Mouse (Mus musculus): ENCODE data around the gene Pgs1. TPM values are rescaled to one million over a fixed set of nuclear protein-coding genes. Genes with fewer than 3 reads are reported as not detected.
A peak's percentile ranks its signal among the peaks of the same experiment; 100 is the strongest.

The Pgs1 gene
- polyA plus RNA-seq, 1 experiment from 2014 or later: 37.5 TPM

- no peaks in the 10 kb centered on the region for H3K27me3 ChIP-seq (ENCODE audit: insufficient read depth, low read length)
- H3K4me1 ChIP-seq (ENCODE audit: insufficient read depth, low read length): peaks cover 11% of the 10 kb centered on the region
- peak; percentile 67; the same call in 1 of the 2 replicates for ATAC-seq (ENCODE audit: low FRiP score, low TSS enrichment)
- H3K36me3 ChIP-seq (ENCODE audit: insufficient read depth, low read length): no peaks in the 10 kb centered on the region
- 37% methylated on average over 12 of the region's 12 CpGs for WGBS
- no peak overlapping the region for H3K4me3 ChIP-seq (ENCODE audit: low read length)
- no peaks in the 10 kb centered on the region for H3K9me3 ChIP-seq (ENCODE audit: low read length)
- H3K9ac ChIP-seq (replicated peaks; ENCODE audit: low read length): no peak overlapping the region
- H3K4me2 ChIP-seq (replicated peaks; ENCODE audit: low read depth, low read length): no peak overlapping the region
- no peak overlapping the region for H3K27ac ChIP-seq (ENCODE audit: low read length)
These were observed 72.3 kb downstream of the Pgs1 start for GRCm38 (mm10) chr11:118058367-118058766.

GRCm38 (mm10) chr11:118058872-118059271 lies 72.8 kb downstream of the Pgs1 start:
- no peaks in the 10 kb centered on the region for H3K9me3 ChIP-seq (ENCODE audit: low read length)
- WGBS: 65% methylated on average over 10 of the region's 10 CpGs

GRCm38 (mm10) chr11:118060038-118060437 lies 73.9 kb downstream of the Pgs1 start:
- H3K9ac ChIP-seq (replicated peaks; ENCODE audit: low read length): no peak overlapping the region
- WGBS: 81% methylated on average over 14 of the region's 14 CpGs
- H3K4me2 ChIP-seq (replicated peaks; ENCODE audit: low read depth, low read length): no peak overlapping the region
- no peak overlapping the region for H3K27ac ChIP-seq (ENCODE audit: low read length)
- H3K4me3 ChIP-seq (ENCODE audit: low read length): no peak overlapping the region
- no peak for ATAC-seq (ENCODE audit: low FRiP score, low TSS enrichment)
- no peaks in the 10 kb centered on the region for H3K27me3 ChIP-seq (ENCODE audit: insufficient read depth, low read length)
- H3K36me3 ChIP-seq (ENCODE audit: insufficient read depth, low read length): no peaks in the 10 kb centered on the region
- H3K4me1 ChIP-seq (ENCODE audit: insufficient read depth, low read length): peaks cover 19% of the 10 kb centered on the region
- no peaks in the 10 kb centered on the region for H3K9me3 ChIP-seq (ENCODE audit: low read length)

More at GRCm38 (mm10) chr11:118058872-118059271, 72.8 kb downstream of the Pgs1 start:
- no peak overlapping the region for H3K9ac ChIP-seq (replicated peaks; ENCODE audit: low read length)
- peaks cover 14% of the 10 kb centered on the region for H3K4me1 ChIP-seq (ENCODE audit: insufficient read depth, low read length)
- H3K4me3 ChIP-seq (ENCODE audit: low read length): no peak overlapping the region
- H3K36me3 ChIP-seq (ENCODE audit: insufficient read depth, low read length): no peaks in the 10 kb centered on the region
- H3K4me2 ChIP-seq (replicated peaks; ENCODE audit: low read depth, low read length): no peak overlapping the region
- no peaks in the 10 kb centered on the region for H3K27me3 ChIP-seq (ENCODE audit: insufficient read depth, low read length)
- no peak overlapping the region for H3K27ac ChIP-seq (ENCODE audit: low read length)
- ATAC-seq (ENCODE audit: low FRiP score, low TSS enrichment): no peak; the same call in 1 of the 2 replicates

- 67% methylated on average over 8 of the region's 8 CpGs for WGBS
- no peak for ATAC-seq (ENCODE audit: low FRiP score, low TSS enrichment)
- no peak overlapping the region for H3K4me3 ChIP-seq (ENCODE audit: low read length)
- no peaks in the 10 kb centered on the region for H3K27me3 ChIP-seq (ENCODE audit: insufficient read depth, low read length)
- H3K36me3 ChIP-seq (ENCODE audit: insufficient read depth, low read length): no peaks in the 10 kb centered on the region
- no peak overlapping the region for H3K9ac ChIP-seq (replicated peaks; ENCODE audit: low read length)
- peaks cover 40% of the 10 kb centered on the region for H3K4me1 ChIP-seq (ENCODE audit: insufficient read depth, low read length)
- no peak overlapping the region for H3K4me2 ChIP-seq (replicated peaks; ENCODE audit: low read depth, low read length)
- H3K9me3 ChIP-seq (ENCODE audit: low read length): no peaks in the 10 kb centered on the region
- H3K27ac ChIP-seq (ENCODE audit: low read length): no peak overlapping the region
These were observed 81.5 kb downstream of the Pgs1 start for GRCm38 (mm10) chr11:118067588-118067987.

- Histone ChIP-seq H3K4me3 (ENCODE audit: low read length) (no peak overlapping the region), H3K9ac (replicated peaks; ENCODE audit: low read length) (peak overlapping the region; percentile 40; the same call in 1 of the 2 replicates), H3K36me3 (ENCODE audit: insufficient read depth, low read length) (no peaks in the 10 kb centered on the region), H3K27me3 (ENCODE audit: insufficient read depth, low read length) (no peaks in the 10 kb centered on the region), H3K4me1 (ENCODE audit: insufficient read depth, low read length) (peaks cover 34% of the 10 kb centered on the region), H3K4me2 (replicated peaks; ENCODE audit: low read depth, low read length) (peak overlapping the region; percentile 24), H3K9me3 (ENCODE audit: low read length) (no peaks in the 10 kb centered on the region), H3K27ac (ENCODE audit: low read length) (0 out of 2 replicates have a peak overlapping the region, but pooled peaks have one; percentile 16)
- ATAC-seq (ENCODE audit: low FRiP score, low TSS enrichment): peak; percentile 20; the same call in 1 of the 2 replicates
- WGBS: 23% methylated on average over 16 of the region's 16 CpGs
These were observed 82.8 kb downstream of the Pgs1 start for GRCm38 (mm10) chr11:118068812-118069332.

- Histone ChIP-seq H3K4me2 (replicated peaks; ENCODE audit: low read depth, low read length) (no peak overlapping the region), H3K27me3 (ENCODE audit: insufficient read depth, low read length) (no peaks in the 10 kb centered on the region), H3K36me3 (ENCODE audit: insufficient read depth, low read length) (no peaks in the 10 kb centered on the region), H3K9me3 (ENCODE audit: low read length) (no peaks in the 10 kb centered on the region), H3K9ac (replicated peaks; ENCODE audit: low read length) (0 out of 2 replicates have a peak overlapping the region, but pooled peaks have one; percentile 22), H3K27ac (ENCODE audit: low read length) (peak overlapping the region; percentile 59), H3K4me3 (ENCODE audit: low read length) (no peak overlapping the region), H3K4me1 (ENCODE audit: insufficient read depth, low read length) (peaks cover 33% of the 10 kb centered on the region)
- WGBS: 29% methylated on average over 11 of the region's 11 CpGs
- peak; percentile 33; the same call in 1 of the 2 replicates for ATAC-seq (ENCODE audit: low FRiP score, low TSS enrichment)
These were observed 85.3 kb downstream of the Pgs1 start for GRCm38 (mm10) chr11:118071227-118071912.

Small RNA genes lying within 50 kb of the gene (microRNA-seq; reads per million reads assigned to microRNA genes)
- 0.47 reads per million for gene Mir6933

Other genes starting within 250 kb of the Pgs1 start
- gene Tmc8, start 204.2 kb upstream of the Pgs1 start, polyA plus RNA-seq (2015; fragmentation: Nextera tagmentation; extraction: Ambion mirVana): 3.6 TPM in 2 replicates
- 47.9 and 50.5 TPM in 2 replicates for gene Tmc6, start 204.1 kb upstream of the Pgs1 start, polyA plus RNA-seq (2015; fragmentation: Nextera tagmentation; extraction: Ambion mirVana)
- gene 6030468B19Rik, start 188.6 kb upstream of the Pgs1 start, polyA plus RNA-seq (2015; fragmentation: Nextera tagmentation; extraction: Ambion mirVana): 0.33 and 0.54 TPM in 2 replicates
- gene Gm20708, start 176.6 kb upstream of the Pgs1 start, polyA plus RNA-seq (2015; fragmentation: Nextera tagmentation; extraction: Ambion mirVana): 0.26 and 0.44 TPM in 2 replicates
- gene Syngr2, start 176.6 kb upstream of the Pgs1 start, polyA plus RNA-seq (2015; fragmentation: Nextera tagmentation; extraction: Ambion mirVana): 93.2 and 106 TPM in 2 replicates
- gene Afmid, start 160.4 kb upstream of the Pgs1 start, polyA plus RNA-seq (2015; fragmentation: Nextera tagmentation; extraction: Ambion mirVana): 5.8 and 6.1 TPM in 2 replicates
- 128 and 136 TPM in 2 replicates for gene Tk1, start 160.2 kb upstream of the Pgs1 start, polyA plus RNA-seq (2015; fragmentation: Nextera tagmentation; extraction: Ambion mirVana)
- gene Birc5, start 137.0 kb upstream of the Pgs1 start, polyA plus RNA-seq (2015; fragmentation: Nextera tagmentation; extraction: Ambion mirVana): 284 and 298 TPM in 2 replicates
- not detected in 2 replicates for gene Tmem235, start 125.5 kb upstream of the Pgs1 start, polyA plus RNA-seq (2015; fragmentation: Nextera tagmentation; extraction: Ambion mirVana)
- 6.9 and 7.7 TPM in 2 replicates for gene Tha1, start 112.8 kb upstream of the Pgs1 start, polyA plus RNA-seq (2015; fragmentation: Nextera tagmentation; extraction: Ambion mirVana)
- gene Socs3, start 16.2 kb upstream of the Pgs1 start, polyA plus RNA-seq (2015; fragmentation: Nextera tagmentation; extraction: Ambion mirVana): 14.6 and 15.9 TPM in 2 replicates
- gene Dnah17, start 144.3 kb downstream of the Pgs1 start, polyA plus RNA-seq (2015; fragmentation: Nextera tagmentation; extraction: Ambion mirVana): 0.16 and 0.19 TPM in 2 replicates